Mouse (Mus musculus): ENCODE results near the gene Wapl.
A peak's percentile ranks its signal among the peaks of the same experiment; 100 is the strongest.

Wapl gene

DNA sequence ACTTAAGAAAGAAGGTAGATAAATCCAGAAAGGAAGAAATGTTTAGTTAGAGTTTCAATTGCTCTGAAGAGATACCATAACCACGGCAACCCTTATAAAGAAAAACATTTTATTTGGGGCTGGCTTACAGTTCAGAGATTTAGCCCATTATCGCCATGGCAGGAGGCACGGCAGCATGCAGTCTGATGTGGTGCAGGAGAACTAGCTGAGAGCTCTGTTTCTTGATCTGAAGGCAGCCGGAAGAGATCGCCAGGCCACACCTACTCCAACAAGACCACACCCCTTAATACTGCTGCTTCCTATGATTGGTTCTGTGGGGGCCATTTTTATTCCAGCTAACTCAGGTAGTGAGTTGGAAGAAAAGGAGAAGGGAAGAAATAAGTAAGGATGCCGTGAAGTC is 100.5 kb downstream of the Wapl start:
- DNase-seq (ENCODE audit: low read depth, low spot score), result no peak

DNA sequence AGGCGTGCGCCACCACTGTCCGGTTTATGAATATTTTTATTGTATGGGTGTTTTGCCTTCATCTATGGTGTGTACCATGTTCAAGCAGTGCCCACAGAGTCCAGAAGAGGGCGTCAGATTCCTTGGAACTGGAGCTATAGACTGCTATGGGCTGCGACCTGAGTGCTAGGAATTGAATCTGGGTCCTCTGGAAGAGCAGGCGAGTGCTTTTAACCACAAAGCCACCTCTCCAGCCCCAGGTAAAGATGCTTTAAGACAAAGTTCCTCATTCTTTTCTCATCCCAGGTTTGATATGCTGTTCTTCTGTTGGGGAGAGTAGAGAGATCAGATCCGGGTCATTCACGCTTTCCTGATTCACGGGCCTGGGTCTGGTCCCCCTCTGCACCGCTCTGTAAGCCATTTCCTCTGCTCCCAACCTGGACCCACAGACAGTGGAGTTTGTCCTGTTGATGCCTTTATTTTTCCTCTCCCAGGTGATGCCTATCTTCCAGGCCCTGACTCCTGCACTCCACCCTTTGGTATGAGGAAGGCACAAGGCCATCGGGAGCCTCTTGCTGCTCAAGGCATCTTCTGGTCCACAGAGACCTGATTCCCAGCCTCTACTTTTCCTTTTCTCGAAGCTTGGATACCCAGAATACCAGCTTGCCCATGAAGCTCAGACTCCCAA is 103.1 kb downstream of the Wapl start:
- no peak for DNase-seq (ENCODE audit: low read depth, low spot score)

DNA sequence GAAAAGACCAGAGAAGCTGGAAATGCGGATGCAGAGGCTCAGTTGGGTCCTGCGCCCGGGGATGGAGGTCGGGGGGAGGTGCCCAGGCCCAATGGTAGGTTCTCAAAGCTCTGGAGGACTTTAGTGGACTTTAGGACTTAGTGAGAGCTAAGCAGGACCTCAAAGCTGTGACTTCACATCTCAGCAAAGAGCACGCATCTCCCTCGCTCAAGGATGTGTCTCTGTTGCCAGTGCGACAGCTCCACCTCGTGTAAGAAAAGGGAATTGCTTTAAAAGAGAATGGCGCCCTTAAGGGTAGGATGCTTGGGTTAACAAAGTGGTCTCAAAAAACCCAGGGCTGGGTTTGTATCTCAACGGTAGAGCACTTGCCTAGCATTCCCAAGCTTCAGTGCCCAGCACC is 104.1 kb downstream of the Wapl start:
- DNase-seq (ENCODE audit: low read depth, low spot score), result peak; percentile 63

DNA sequence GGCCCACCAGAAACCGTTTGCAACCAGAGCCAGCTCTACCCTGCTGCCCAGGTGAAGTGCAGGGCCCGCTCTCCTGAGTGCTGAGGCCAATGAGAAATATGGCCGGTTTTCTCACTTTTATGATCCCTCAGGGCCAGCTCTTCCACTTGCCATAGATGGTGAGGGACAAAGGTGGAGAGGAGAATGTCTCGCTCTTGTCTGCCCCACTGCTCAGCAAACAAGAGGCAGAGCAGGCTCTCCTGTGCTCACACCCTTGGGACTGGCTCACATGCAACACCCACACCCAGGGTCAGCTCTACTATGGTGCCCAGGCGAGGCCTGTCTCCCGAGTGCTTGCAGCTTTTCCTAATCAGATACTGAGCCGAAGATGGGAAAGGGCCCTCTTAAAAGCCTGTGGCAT is 105.0 kb downstream of the Wapl start:
- DNase-seq (ENCODE audit: low read depth, low spot score), result no peak

DNA sequence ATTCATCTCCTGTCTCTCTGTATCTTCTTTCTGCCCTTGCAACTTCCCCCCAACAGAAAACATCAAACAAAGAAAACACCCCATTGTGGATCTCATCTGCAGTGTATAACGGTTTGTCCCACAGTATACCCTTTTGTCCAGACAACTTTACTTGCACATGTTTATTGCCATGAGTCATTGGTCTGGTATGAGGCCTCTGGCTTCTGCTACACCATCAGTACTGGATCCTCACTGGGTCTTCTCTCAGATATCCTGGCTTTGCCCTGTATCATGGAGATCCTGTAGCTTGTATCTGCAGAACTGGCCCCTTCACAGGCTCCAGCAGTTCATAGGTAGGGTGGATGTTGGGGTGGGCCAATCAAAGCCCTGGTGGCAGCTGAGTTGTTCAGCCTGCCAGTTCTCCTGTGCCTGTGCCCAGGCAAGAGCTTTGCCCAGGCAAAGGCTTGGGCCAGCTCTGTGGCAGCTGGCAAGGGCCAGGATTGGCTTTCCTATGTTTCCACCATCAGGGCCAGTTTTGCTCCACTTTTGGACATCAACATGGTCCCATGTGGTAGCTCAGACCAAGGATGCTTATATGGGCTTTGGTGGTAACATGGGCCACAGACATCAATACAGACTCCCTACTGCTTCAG is 119.8 kb downstream of the Wapl start:
- no peak for DNase-seq (ENCODE audit: low read depth, low spot score)
